Mouse (Mus musculus): Measurements from ENCODE around the gene Mme.

Mme gene

DNA sequence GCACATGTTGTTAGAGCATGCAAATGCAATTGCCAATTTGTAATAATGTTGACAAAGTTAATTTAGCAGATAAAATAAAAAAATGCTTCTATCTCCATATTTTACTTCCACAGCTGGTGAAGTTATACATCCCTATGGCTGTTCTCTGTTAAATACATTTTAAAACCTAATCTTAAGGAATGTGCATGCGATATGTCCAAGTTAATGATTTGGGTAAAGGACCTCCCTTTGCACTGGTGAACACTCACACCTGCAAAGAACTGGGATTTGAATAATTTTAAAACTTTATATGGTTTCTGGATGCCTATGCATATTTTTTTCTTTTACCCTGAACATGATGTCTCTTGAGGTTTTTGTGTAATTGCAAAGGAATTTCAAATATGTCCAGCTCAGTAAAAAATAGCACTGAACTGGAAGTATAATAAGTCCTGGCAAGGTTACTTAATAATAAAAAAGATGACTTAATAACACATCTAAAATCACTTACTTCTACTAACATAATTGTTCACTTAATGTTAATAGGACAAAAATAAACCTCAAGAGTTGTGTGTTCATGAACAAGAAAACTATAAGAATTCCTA, 110.4 kb downstream of the Mme start:
- DNase-seq = no peak

GRCm38 (mm10) chr3:63359512-63359911, 118.2 kb downstream of the Mme start:
- DNase-seq = no peak

DNA sequence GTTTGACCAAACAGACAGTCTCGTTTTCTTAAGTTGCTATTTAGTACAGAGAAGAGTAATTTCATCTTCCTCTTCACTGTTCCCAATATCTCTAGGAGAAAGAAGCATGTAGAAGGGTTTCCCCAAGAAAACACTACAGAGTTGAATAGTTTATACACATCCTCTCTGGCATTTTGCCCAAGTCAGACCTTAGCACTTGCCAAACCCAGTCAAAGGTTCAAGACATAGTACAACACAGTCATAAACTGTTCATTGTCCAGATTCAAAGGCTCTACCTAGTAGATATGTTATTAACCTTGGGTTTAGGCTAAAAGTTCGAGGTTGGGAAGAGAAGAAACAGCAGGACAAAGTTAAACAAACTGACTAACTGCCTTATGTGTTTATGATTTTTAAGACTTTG, 143.7 kb downstream of the Mme start:
- DNase-seq = no peak

- no peak for DNase-seq
Observed at GRCm38 (mm10) chr3:63390774-63391173, 149.4 kb downstream of the Mme start.

DNA sequence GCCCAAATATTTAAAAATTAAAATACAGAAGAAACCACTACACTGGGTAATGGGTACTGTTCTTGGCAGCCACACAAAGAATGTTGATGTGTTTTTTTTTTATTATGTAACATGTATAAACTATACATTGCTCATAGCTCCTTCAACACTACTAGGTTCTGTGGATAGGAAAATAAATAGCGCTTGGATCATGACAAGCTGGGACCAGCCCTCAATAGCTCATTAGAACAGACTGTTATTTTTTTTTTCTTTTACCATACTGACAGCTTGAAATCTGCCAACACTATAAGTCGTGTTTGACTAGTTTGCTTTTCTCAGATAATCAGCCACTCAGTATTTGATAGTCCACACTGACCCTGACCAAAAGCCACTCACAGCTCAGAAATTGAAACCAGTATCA, 150.0 kb downstream of the Mme start:
- no peak for DNase-seq

GRCm38 (mm10) chr3:63394424-63394941, 153.1 kb downstream of the Mme start:
- DNase-seq = no peak

GRCm38 (mm10) chr3:63398171-63398570, 156.8 kb downstream of the Mme start:
- no peak for DNase-seq

DNA sequence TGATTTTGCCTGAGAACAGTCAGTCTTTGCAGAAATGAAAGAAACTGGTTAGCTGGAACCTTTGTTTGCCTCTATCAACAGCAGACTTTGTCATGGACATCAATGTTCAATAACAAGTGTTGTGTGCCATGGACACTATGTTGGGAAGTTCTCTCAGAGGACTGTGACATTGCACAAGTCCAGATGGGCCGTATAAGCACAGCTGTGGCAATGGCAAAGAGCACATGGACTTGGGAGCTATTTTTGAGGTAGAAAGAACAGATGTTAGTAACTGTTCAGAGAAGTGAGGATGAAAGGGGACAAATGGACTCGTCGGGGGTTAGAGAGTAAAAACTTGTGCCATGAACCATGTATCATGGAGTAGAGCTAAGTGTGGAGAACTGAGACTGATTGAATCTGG, 165.1 kb downstream of the Mme start:
- no peak for DNase-seq

DNA sequence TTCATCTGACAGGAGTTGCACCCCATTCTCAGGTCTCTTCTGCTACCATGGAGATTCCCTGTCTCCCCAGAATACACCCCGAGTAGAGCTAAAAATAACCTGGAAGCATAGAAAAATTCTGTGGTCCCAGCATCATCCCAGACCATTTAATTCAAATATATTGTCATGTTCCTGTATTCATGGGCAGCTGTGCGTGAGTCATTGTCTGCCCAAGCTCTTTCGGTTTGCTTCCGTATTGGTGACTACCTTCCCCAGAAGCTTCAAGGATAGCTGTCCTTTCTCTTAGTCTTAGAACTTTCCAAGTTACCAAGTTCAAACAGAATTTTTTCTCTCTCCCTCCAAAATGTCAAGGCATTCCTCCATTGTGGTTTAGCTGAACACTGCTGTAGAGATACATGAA, 169.7 kb downstream of the Mme start:
- DNase-seq = no peak

- no peak for DNase-seq
Observed at GRCm38 (mm10) chr3:63412220-63412937, 171.0 kb downstream of the Mme start.

- no peak for DNase-seq
Observed at GRCm38 (mm10) chr3:63413046-63413911, 171.9 kb downstream of the Mme start.

DNA sequence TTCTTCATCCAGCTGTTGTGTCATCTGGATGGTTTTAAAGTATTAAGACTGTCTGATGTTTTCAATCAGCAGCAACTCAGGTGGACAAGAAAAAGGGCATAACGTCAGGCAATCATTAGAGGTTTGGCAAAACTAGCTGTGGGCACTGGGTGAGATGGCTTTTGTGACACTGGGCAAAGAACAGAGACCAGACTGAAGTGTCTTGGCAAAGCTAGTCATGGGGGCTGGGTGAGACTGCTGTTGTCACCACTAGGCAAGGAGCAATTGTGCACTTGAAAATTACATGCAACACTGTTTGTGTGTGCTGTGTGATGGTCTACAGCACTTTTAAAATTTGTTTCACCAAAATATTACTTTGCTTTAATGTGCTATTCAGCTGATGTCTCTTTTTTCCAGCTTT, 175.9 kb downstream of the Mme start:
- no peak for DNase-seq

DNA sequence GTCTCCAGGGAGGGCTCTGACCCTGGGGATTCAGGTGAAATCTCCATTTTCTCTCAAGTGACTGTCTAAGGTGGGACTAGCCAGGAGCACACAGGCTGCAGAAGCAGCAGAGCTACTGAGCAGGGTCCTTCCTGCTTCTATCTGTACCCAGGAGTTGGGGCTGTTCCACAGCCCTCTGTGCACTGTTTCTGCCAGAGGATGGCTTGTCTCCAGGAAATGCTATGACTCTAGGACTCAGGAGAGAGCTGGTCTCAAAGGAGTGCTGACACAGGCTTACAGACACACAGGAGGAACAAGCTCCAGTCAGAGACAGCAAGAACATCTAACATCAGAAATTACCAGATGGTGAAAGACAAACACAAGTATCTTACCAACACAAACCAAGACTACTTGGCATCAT, 176.4 kb downstream of the Mme start:
- no peak for DNase-seq

DNA sequence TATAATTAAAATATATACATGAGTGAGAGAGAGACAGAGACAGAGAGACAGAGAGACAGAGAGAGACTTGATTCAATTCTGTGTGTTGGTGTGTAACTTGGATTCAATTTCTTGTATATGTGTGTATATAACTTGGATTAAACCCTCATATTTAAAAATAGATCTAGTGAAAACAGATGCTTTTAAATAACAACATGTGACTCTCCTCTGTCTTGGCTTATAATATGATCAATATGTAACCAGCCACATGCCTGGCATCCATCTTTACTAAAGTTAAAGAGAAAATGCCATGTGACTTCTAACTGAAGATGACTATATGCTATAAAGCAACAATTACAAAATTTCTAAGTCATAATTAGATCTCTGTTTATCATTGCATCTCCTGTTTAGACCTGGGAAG, 182.2 kb downstream of the Mme start:
- DNase-seq = no peak
